Mouse (Mus musculus) midbrain, embryonic 16.5 days (tissue): ENCODE data around the gene Gm20388. TPM values are rescaled to one million over a fixed set of nuclear protein-coding genes. Genes with fewer than 3 reads are reported as not detected.

Experiments
- ATAC-seq: fragments of 200-750 bp; cut with Nextera tagmentation; 2 replicates; pipeline ENCODE4 v1.8.0; 2017; ENCODE audit warnings: moderate TSS enrichment
- H3K27ac ChIP-seq: fragments of 300-500 bp; sonication (generic); 2 replicates; pipeline ENCODE4 v1.5.1; 2014; ENCODE audit warnings: mild to moderate bottlenecking, low read length, mixed read lengths
- H3K27me3 ChIP-seq: fragments of 300-500 bp; sonication (generic); 2 replicates; pipeline ENCODE4 v1.6.1; 2014; ENCODE audit warnings: low read depth, low read length, mixed read lengths; ENCODE audit not compliant: control insufficient read depth, insufficient read depth
- H3K36me3 ChIP-seq: fragments of 300-500 bp; sonication (generic); 2 replicates; pipeline ENCODE4 v1.6.1; 2014; ENCODE audit warnings: mild to moderate bottlenecking, low read length, moderate library complexity, mixed read lengths; ENCODE audit not compliant: control insufficient read depth, insufficient read depth
- H3K4me1 ChIP-seq: fragments of 300-500 bp; sonication (generic); 2 replicates; pipeline ENCODE4 v1.6.1; 2014; ENCODE audit warnings: mild to moderate bottlenecking, low read length, mixed read lengths; ENCODE audit not compliant: control insufficient read depth, insufficient read depth
- H3K4me2 ChIP-seq: fragments of 300-500 bp; sonication (generic); 2 replicates; pipeline ENCODE4 v1.6.1; 2014; ENCODE audit warnings: mild to moderate bottlenecking, low read length, mixed read lengths
- H3K4me3 ChIP-seq: fragments of 300-500 bp; sonication (generic); 2 replicates; pipeline ENCODE4 v1.5.1; 2014; ENCODE audit warnings: low read depth, mild to moderate bottlenecking, low read length, moderate library complexity, mixed read lengths
- H3K9ac ChIP-seq: fragments of 300-500 bp; sonication (generic); 2 replicates; pipeline ENCODE4 v1.6.1; 2014; ENCODE audit warnings: low read depth, low read length, mixed read lengths
- H3K9me3 ChIP-seq: fragments of 300-500 bp; sonication (generic); replicated peaks from 2 replicates; pipeline ENCODE4 v1.6.1; 2014; ENCODE audit warnings: mild to moderate bottlenecking, low read length, mixed read lengths; ENCODE audit not compliant: control insufficient read depth, poor library complexity, severe bottlenecking
- WGBS: fragments of 180-500 bp; shearing (Covaris S2); extraction: QIAGEN DNeasy Blood & Tissue Kit; methylation state at CpG from one replicate; pipeline ENCODE4 v1.1.7; 2014; 5-methylcytosine and 5-hydroxymethylcytosine counted together
- polyA plus RNA-seq: library from polyadenylated mRNA; unstranded; fragments of >200 nt; fragmentation: Nextera tagmentation; extraction: Ambion mirVana; gene quantifications from 2 replicates; pipeline ENCODE4 v1.2.1, GENCODE M21; 2015

Gene Gm20388
- polyA plus RNA-seq, 1 experiment from 2014 or later, result 7.5 TPM

- H3K27ac ChIP-seq, result no peak overlapping the region
- no peak overlapping the region for H3K4me2 ChIP-seq
- WGBS, result 87% methylated on average over 6 of the region's 6 CpGs
- no peak overlapping the region for H3K4me3 ChIP-seq
- no peak for ATAC-seq
- peaks cover 84% of the 10 kb centered on the region for H3K4me1 ChIP-seq
- no peaks in the 10 kb centered on the region for H3K9me3 ChIP-seq
- H3K9ac ChIP-seq, result no peak overlapping the region
- H3K36me3 ChIP-seq, result no peaks in the 10 kb centered on the region
- no peaks in the 10 kb centered on the region for H3K27me3 ChIP-seq
Observed at GRCm38 (mm10) chr8:120515650-120516049, 605.0 kb downstream of the Gm20388 start.

DNA sequence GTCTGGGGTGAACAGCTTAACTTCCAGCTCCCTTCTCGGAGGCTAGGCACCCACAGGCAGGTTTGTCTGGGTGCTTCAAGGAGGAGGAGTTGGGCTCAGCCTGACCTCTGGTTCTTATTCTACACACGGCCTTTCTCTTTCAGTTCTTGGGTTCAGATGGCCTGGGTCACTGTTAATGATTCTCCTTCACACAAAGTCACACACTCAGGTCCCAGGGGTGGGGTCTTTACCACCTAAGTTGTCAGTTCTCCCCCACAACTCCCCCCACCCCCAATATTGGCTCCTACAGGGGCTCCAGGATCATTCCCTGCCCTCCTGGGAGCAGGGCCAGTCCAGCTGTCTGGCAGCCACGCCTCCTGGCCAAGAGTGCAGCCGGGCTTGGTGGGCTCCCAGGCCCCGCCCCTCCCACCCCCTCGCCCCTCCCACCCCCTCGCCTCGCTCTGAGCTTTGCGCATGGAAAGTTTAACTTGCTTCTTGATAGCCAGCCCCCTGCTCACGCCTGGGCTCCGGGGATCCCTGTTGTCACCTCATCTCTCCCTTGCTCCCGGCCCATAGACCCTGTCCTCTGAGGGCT lies 605.6 kb downstream of the Gm20388 start:
- ATAC-seq, result no peak
- no peak overlapping the region for H3K9ac ChIP-seq
- no peaks in the 10 kb centered on the region for H3K27me3 ChIP-seq
- WGBS, result 24% methylated on average over 12 of the region's 12 CpGs
- no peak overlapping the region for H3K27ac ChIP-seq
- H3K36me3 ChIP-seq, result no peaks in the 10 kb centered on the region
- no peak overlapping the region for H3K4me2 ChIP-seq
- H3K4me1 ChIP-seq, result peaks cover 84% of the 10 kb centered on the region
- H3K9me3 ChIP-seq, result no peaks in the 10 kb centered on the region
- H3K4me3 ChIP-seq, result no peak overlapping the region

DNA sequence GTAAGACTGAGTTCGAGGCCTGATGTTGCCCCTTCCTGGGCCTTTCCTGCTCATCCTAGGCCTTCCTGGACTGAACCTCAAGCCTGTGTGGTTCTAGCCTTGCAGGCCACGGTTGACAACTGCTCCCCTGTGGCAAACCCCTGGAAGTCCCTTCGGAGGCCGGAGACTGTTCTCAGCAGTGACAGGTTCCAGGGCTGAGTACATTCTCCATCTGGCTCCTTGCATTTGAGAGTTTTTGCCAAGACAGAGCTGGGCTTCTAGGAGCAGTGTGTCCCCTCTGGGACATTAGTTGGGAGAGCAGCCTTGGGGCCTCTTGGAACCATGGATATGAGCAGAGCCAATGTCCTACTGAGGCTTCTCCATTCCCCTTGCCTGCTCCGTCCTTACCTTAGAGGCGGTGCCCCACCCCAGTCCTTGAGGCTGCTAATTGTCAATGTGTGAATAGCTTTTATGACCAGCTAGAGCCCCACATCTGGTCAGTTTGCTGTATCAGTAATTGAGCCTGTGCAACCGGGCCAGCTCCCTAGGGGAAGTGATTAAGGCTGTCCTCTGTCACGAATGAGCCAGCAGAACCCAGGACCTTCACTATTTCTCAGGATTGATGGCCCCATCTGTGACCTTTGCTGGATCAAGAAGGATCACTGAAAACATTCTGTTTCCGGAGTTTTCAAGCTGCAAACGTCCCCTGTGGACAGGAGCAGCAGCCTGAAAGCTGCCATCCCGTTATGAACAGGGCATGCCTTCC lies 607.2 kb downstream of the Gm20388 start:
- ATAC-seq, result no peak
- Histone ChIP-seq H3K27me3 (no peaks in the 10 kb centered on the region), H3K9me3 (no peaks in the 10 kb centered on the region), H3K4me3 (no peak overlapping the region), H3K4me2 (no peak overlapping the region), H3K36me3 (no peaks in the 10 kb centered on the region), H3K4me1 (peaks cover 75% of the 10 kb centered on the region), H3K27ac (no peak overlapping the region), H3K9ac (no peak overlapping the region)
- 39% methylated on average over 11 of the region's 11 CpGs for WGBS

- Histone ChIP-seq H3K27me3 (no peaks in the 10 kb centered on the region), H3K9me3 (no peaks in the 10 kb centered on the region), H3K27ac (no peak overlapping the region), H3K4me3 (no peak overlapping the region), H3K9ac (no peak overlapping the region), H3K4me2 (no peak overlapping the region), H3K4me1 (peaks cover 64% of the 10 kb centered on the region), H3K36me3 (no peaks in the 10 kb centered on the region)
- ATAC-seq, result no peak
- WGBS, result 59% methylated on average over 14 of the region's 14 CpGs
Observed at GRCm38 (mm10) chr8:120518736-120519534, 608.3 kb downstream of the Gm20388 start.

DNA sequence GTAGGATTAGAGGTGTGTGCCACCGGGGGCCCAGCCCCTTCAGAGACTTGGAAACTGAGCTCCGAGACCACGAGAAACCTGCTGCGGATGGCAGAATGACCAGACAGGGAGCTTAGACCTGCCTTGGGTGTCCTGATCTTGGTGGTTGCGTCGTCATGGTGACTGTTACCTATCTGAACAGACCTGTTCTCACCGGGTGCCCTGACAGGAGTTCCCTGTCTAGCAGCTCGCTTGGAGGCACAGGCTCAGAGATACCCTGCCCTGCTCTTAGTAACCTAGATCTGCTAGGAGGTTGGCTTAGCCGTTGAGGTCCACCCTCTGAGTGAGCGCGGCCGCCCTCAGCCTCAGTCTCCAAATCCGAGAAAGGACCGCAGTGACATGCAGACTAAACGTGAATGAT lies 609.6 kb downstream of the Gm20388 start:
- Histone ChIP-seq H3K27ac (peak overlapping the region; percentile 77), H3K4me1 (peaks cover 62% of the 10 kb centered on the region), H3K9ac (no peak overlapping the region), H3K27me3 (no peaks in the 10 kb centered on the region), H3K9me3 (no peaks in the 10 kb centered on the region), H3K36me3 (no peaks in the 10 kb centered on the region), H3K4me2 (no peak overlapping the region), H3K4me3 (no peak overlapping the region)
- ATAC-seq, result no peak
- 66% methylated on average over 15 of the region's 15 CpGs for WGBS

GRCm38 (mm10) chr8:120520707-120521590 lies 610.3 kb downstream of the Gm20388 start:
- peak; percentile 71 for ATAC-seq
- Histone ChIP-seq H3K27me3 (no peaks in the 10 kb centered on the region), H3K4me2 (peak overlapping the region; percentile 12; the same call in 1 of the 2 replicates), H3K36me3 (no peaks in the 10 kb centered on the region), H3K27ac (peak overlapping the region; percentile 77), H3K9ac (peak overlapping the region; percentile 23), H3K9me3 (no peaks in the 10 kb centered on the region), H3K4me3 (no peak overlapping the region), H3K4me1 (peaks cover 67% of the 10 kb centered on the region)
- 11% methylated on average over 20 of the region's 20 CpGs for WGBS

DNA sequence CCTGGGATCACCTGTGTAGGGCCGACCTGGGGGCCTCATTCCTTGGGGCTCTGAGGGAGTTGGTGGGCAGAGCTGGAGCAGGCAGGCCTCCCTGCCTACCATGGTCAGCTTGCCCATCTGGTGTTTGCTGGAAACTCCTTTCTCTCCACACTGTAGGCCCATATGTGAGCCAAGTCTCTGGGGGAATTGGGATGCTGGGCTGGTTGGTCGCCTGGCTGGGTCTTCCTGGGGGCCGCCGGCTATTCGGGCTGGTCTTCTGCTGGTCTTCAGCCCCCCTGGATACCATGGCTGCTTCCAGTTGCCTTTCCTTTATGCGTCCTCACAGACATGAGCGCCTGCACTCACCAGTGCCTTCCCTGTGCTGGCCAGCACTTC lies 610.9 kb downstream of the Gm20388 start:
- 53% methylated on average over 7 of the region's 7 CpGs for WGBS
- Histone ChIP-seq H3K9me3 (no peaks in the 10 kb centered on the region), H3K4me1 (peaks cover 67% of the 10 kb centered on the region), H3K27ac (peak overlapping the region; percentile 77), H3K4me2 (peak overlapping the region; percentile 12; the same call in 1 of the 2 replicates), H3K9ac (peak overlapping the region; percentile 23), H3K27me3 (no peaks in the 10 kb centered on the region), H3K4me3 (no peak overlapping the region), H3K36me3 (no peaks in the 10 kb centered on the region)
- ATAC-seq, result peak; percentile 3; the same call in 1 of the 2 replicates

- Histone ChIP-seq H3K27me3 (no peaks in the 10 kb centered on the region), H3K4me2 (no peak overlapping the region), H3K9ac (no peak overlapping the region; the same call in 1 of the 2 replicates), H3K4me3 (no peak overlapping the region), H3K4me1 (peaks cover 59% of the 10 kb centered on the region), H3K36me3 (no peaks in the 10 kb centered on the region), H3K27ac (0 out of 2 replicates have a peak overlapping the region, but pooled peaks have one; percentile 23), H3K9me3 (no peaks in the 10 kb centered on the region)
- WGBS, result 59% methylated on average over 7 of the region's 7 CpGs
- ATAC-seq, result no peak
Observed at GRCm38 (mm10) chr8:120523641-120524040, 613.0 kb downstream of the Gm20388 start.
